Mouse (Mus musculus): ENCODE data around the gene Bcl7c. TPM values are rescaled to one million over a fixed set of nuclear protein-coding genes. Genes with fewer than 3 reads are reported as not detected.
"Not testable (repeated sequence)": the region's sequence is repeated elsewhere in the genome, so short reads cannot be mapped to it uniquely, and the experiment has no call there.

Bcl7c gene
- polyA plus RNA-seq, 1 experiment from 2014 or later: 65.9 TPM

- Histone ChIP-seq H3K36me3 (ENCODE audit: control insufficient read depth, insufficient read depth, low read length) (no peaks in the 10 kb centered on the region), H3K27me3 (ENCODE audit: control insufficient read depth, insufficient read depth, low read length) (no peaks in the 10 kb centered on the region), H3K9me3 (ENCODE audit: control insufficient read depth, low read length) (no peaks in the 10 kb centered on the region), H3K9ac (ENCODE audit: low read depth, low read length) (no peak overlapping the region), H3K27ac (ENCODE audit: low read depth, low read length) (no peak overlapping the region), H3K4me3 (ENCODE audit: low read length) (no peak overlapping the region), H3K4me1 (ENCODE audit: control insufficient read depth, insufficient read depth, low read length) (no peaks in the 10 kb centered on the region), H3K4me2 (replicated peaks; ENCODE audit: low read depth, low read length) (no peak overlapping the region)
- WGBS: 91% methylated on average over 4 of the region's 4 CpGs
- ATAC-seq (ENCODE audit: low FRiP score, low TSS enrichment): no peak
These were observed 82.3 kb downstream of the Bcl7c start for GRCm38 (mm10) chr7:127626471-127626870.

- no peaks in the 10 kb centered on the region for H3K4me1 ChIP-seq (ENCODE audit: control insufficient read depth, insufficient read depth, low read length)
- no peak overlapping the region for H3K9ac ChIP-seq (ENCODE audit: low read depth, low read length)
- H3K27me3 ChIP-seq (ENCODE audit: control insufficient read depth, insufficient read depth, low read length): no peaks in the 10 kb centered on the region
- H3K36me3 ChIP-seq (ENCODE audit: control insufficient read depth, insufficient read depth, low read length): no peaks in the 10 kb centered on the region
- WGBS: 96% methylated on average over 7 of the region's 7 CpGs
- H3K4me2 ChIP-seq (replicated peaks; ENCODE audit: low read depth, low read length): no peak overlapping the region
- no peak overlapping the region for H3K27ac ChIP-seq (ENCODE audit: low read depth, low read length)
- no peaks in the 10 kb centered on the region for H3K9me3 ChIP-seq (ENCODE audit: control insufficient read depth, low read length)
- H3K4me3 ChIP-seq (ENCODE audit: low read length): no peak overlapping the region
- ATAC-seq (ENCODE audit: low FRiP score, low TSS enrichment): no peak
These were observed 82.7 kb downstream of the Bcl7c start for GRCm38 (mm10) chr7:127626039-127626438.

GRCm38 (mm10) chr7:127618402-127618801 is 90.3 kb downstream of the Bcl7c start:
- H3K4me3 ChIP-seq (ENCODE audit: low read length); H3K9me3 ChIP-seq (ENCODE audit: control insufficient read depth, low read length); H3K27me3 ChIP-seq (ENCODE audit: control insufficient read depth, insufficient read depth, low read length); H3K36me3 ChIP-seq (ENCODE audit: control insufficient read depth, insufficient read depth, low read length); H3K9ac ChIP-seq (ENCODE audit: low read depth, low read length); H3K4me2 ChIP-seq (replicated peaks; ENCODE audit: low read depth, low read length); ATAC-seq (ENCODE audit: low FRiP score, low TSS enrichment); H3K27ac ChIP-seq (ENCODE audit: low read depth, low read length): not testable (repeated sequence)
- peaks cover 12% of the 10 kb centered on the region for H3K4me1 ChIP-seq (ENCODE audit: control insufficient read depth, insufficient read depth, low read length)
- 85% methylated on average over 6 of the region's 8 CpGs for WGBS

GRCm38 (mm10) chr7:127617962-127618361 is 90.8 kb downstream of the Bcl7c start:
- no peak overlapping the region for H3K4me3 ChIP-seq (ENCODE audit: low read length)
- H3K27me3 ChIP-seq (ENCODE audit: control insufficient read depth, insufficient read depth, low read length): no peaks in the 10 kb centered on the region
- peaks cover 14% of the 10 kb centered on the region for H3K4me1 ChIP-seq (ENCODE audit: control insufficient read depth, insufficient read depth, low read length)
- WGBS: 64% methylated on average over 2 of the region's 2 CpGs
- H3K36me3 ChIP-seq (ENCODE audit: control insufficient read depth, insufficient read depth, low read length): no peaks in the 10 kb centered on the region
- 0 out of 2 replicates have a peak, but pooled peaks cover 2% of the 10 kb centered on the region for H3K9me3 ChIP-seq (ENCODE audit: control insufficient read depth, low read length)
- no peak overlapping the region for H3K27ac ChIP-seq (ENCODE audit: low read depth, low read length)
- no peak for ATAC-seq (ENCODE audit: low FRiP score, low TSS enrichment)
- H3K9ac ChIP-seq (ENCODE audit: low read depth, low read length): no peak overlapping the region
- H3K4me2 ChIP-seq (replicated peaks; ENCODE audit: low read depth, low read length): no peak overlapping the region

- H3K36me3 ChIP-seq (ENCODE audit: control insufficient read depth, insufficient read depth, low read length): peaks cover 9% of the 10 kb centered on the region
- 90% methylated on average over 1 of the region's 1 CpGs for WGBS
- peaks cover 14% of the 10 kb centered on the region for H3K4me1 ChIP-seq (ENCODE audit: control insufficient read depth, insufficient read depth, low read length)
- H3K9ac ChIP-seq (ENCODE audit: low read depth, low read length): no peak overlapping the region
- no peaks in the 10 kb centered on the region for H3K27me3 ChIP-seq (ENCODE audit: control insufficient read depth, insufficient read depth, low read length)
- H3K4me2 ChIP-seq (replicated peaks; ENCODE audit: low read depth, low read length): no peak overlapping the region
- H3K9me3 ChIP-seq (ENCODE audit: control insufficient read depth, low read length): 0 out of 2 replicates have a peak, but pooled peaks cover 2% of the 10 kb centered on the region
- no peak overlapping the region for H3K27ac ChIP-seq (ENCODE audit: low read depth, low read length)
- no peak for ATAC-seq (ENCODE audit: low FRiP score, low TSS enrichment)
- no peak overlapping the region for H3K4me3 ChIP-seq (ENCODE audit: low read length)
These were observed 91.9 kb downstream of the Bcl7c start for GRCm38 (mm10) chr7:127616881-127617280.

- H3K4me1 ChIP-seq (ENCODE audit: control insufficient read depth, insufficient read depth, low read length): peaks cover 14% of the 10 kb centered on the region
- H3K4me2 ChIP-seq (replicated peaks; ENCODE audit: low read depth, low read length): peak overlapping the region; percentile 81; the same call in 1 of the 2 replicates
- H3K4me3 ChIP-seq (ENCODE audit: low read length): no peak overlapping the region
- no peaks in the 10 kb centered on the region for H3K27me3 ChIP-seq (ENCODE audit: control insufficient read depth, insufficient read depth, low read length)
- H3K27ac ChIP-seq (ENCODE audit: low read depth, low read length): no peak overlapping the region
- H3K9ac ChIP-seq (ENCODE audit: low read depth, low read length): no peak overlapping the region
- H3K9me3 ChIP-seq (ENCODE audit: control insufficient read depth, low read length): 0 out of 2 replicates have a peak, but pooled peaks cover 2% of the 10 kb centered on the region
- peaks cover 14% of the 10 kb centered on the region for H3K36me3 ChIP-seq (ENCODE audit: control insufficient read depth, insufficient read depth, low read length)
- 67% methylated on average over 1 of the region's 1 CpGs for WGBS
- no peak for ATAC-seq (ENCODE audit: low FRiP score, low TSS enrichment)
These were observed 92.4 kb downstream of the Bcl7c start for GRCm38 (mm10) chr7:127616336-127616735.

- peak; percentile 93 for ATAC-seq (ENCODE audit: low FRiP score, low TSS enrichment)
- Histone ChIP-seq H3K9me3 (ENCODE audit: control insufficient read depth, low read length) (0 out of 2 replicates have a peak, but pooled peaks cover 2% of the 10 kb centered on the region), H3K27me3 (ENCODE audit: control insufficient read depth, insufficient read depth, low read length) (no peaks in the 10 kb centered on the region), H3K4me3 (ENCODE audit: low read length) (peak within 1 kb of the TSS; percentile 99), H3K27ac (ENCODE audit: low read depth, low read length) (peak within 1 kb of the TSS; percentile 90), H3K9ac (ENCODE audit: low read depth, low read length) (peak within 1 kb of the TSS; percentile 98), H3K4me2 (replicated peaks; ENCODE audit: low read depth, low read length) (peak within 1 kb of the TSS; percentile 81), H3K4me1 (ENCODE audit: control insufficient read depth, insufficient read depth, low read length) (peaks cover 14% of the 10 kb centered on the region), H3K36me3 (ENCODE audit: control insufficient read depth, insufficient read depth, low read length) (peaks cover 26% of the 10 kb centered on the region)
- under 1% methylated on average over 43 of the region's 50 CpGs for WGBS
These were observed 93.6 kb downstream of the Bcl7c start, which contains the start of gene Zfp629 for GRCm38 (mm10) chr7:127614891-127615843. TSS of gene Zfp629 (minus strand) at chr7:127615797.

- H3K27me3 ChIP-seq (ENCODE audit: control insufficient read depth, insufficient read depth, low read length): no peaks in the 10 kb centered on the region
- under 1% methylated on average over 26 of the region's 44 CpGs for WGBS
- H3K27ac ChIP-seq (ENCODE audit: low read depth, low read length): peak overlapping the region; percentile 90
- H3K9ac ChIP-seq (ENCODE audit: low read depth, low read length): peak overlapping the region; percentile 98
- H3K4me3 ChIP-seq (ENCODE audit: low read length): peak overlapping the region; percentile 99
- peaks cover 32% of the 10 kb centered on the region for H3K36me3 ChIP-seq (ENCODE audit: control insufficient read depth, insufficient read depth, low read length)
- ATAC-seq (ENCODE audit: low FRiP score, low TSS enrichment): peak; percentile 45
- H3K4me1 ChIP-seq (ENCODE audit: control insufficient read depth, insufficient read depth, low read length): peaks cover 14% of the 10 kb centered on the region
- H3K9me3 ChIP-seq (ENCODE audit: control insufficient read depth, low read length): 0 out of 2 replicates have a peak, but pooled peaks cover 2% of the 10 kb centered on the region
- peak overlapping the region; percentile 81 for H3K4me2 ChIP-seq (replicated peaks; ENCODE audit: low read depth, low read length)
These were observed 94.2 kb downstream of the Bcl7c start for GRCm38 (mm10) chr7:127614511-127614890.

GRCm38 (mm10) chr7:127614091-127614490 is 94.6 kb downstream of the Bcl7c start:
- Histone ChIP-seq H3K9ac (ENCODE audit: low read depth, low read length) (peak overlapping the region; percentile 98), H3K27ac (ENCODE audit: low read depth, low read length) (no peak overlapping the region)
- no peak for ATAC-seq (ENCODE audit: low FRiP score, low TSS enrichment)

More at GRCm38 (mm10) chr7:127614091-127614490, 94.6 kb downstream of the Bcl7c start:
- 24% methylated on average over 8 of the region's 8 CpGs for WGBS
- H3K4me3 ChIP-seq (ENCODE audit: low read length): peak overlapping the region; percentile 99
- peak overlapping the region; percentile 81 for H3K4me2 ChIP-seq (replicated peaks; ENCODE audit: low read depth, low read length)
- 0 out of 2 replicates have a peak, but pooled peaks cover 2% of the 10 kb centered on the region for H3K9me3 ChIP-seq (ENCODE audit: control insufficient read depth, low read length)
- H3K36me3 ChIP-seq (ENCODE audit: control insufficient read depth, insufficient read depth, low read length): peaks cover 36% of the 10 kb centered on the region
- H3K27me3 ChIP-seq (ENCODE audit: control insufficient read depth, insufficient read depth, low read length): no peaks in the 10 kb centered on the region
- H3K4me1 ChIP-seq (ENCODE audit: control insufficient read depth, insufficient read depth, low read length): peaks cover 14% of the 10 kb centered on the region

Measured in kidney, embryonic 14.5 days (tissue).